Mouse (Mus musculus): ENCODE results near the gene Dlx3.

Dlx3 gene

GRCm38 (mm10) chr11:95088857-95089779 is 30.8 kb upstream of the Dlx3 start:
- DNase-seq (ENCODE audit: low spot score): peak; percentile 90

GRCm38 (mm10) chr11:95093077-95093476 is 26.8 kb upstream of the Dlx3 start:
- no peak for DNase-seq (ENCODE audit: low spot score)

- DNase-seq (ENCODE audit: low spot score): no peak
These were observed 24.3 kb upstream of the Dlx3 start for GRCm38 (mm10) chr11:95095596-95095995.

- DNase-seq (ENCODE audit: low spot score): no peak
These were observed 23.1 kb upstream of the Dlx3 start for GRCm38 (mm10) chr11:95096608-95097373.

GRCm38 (mm10) chr11:95097889-95098288 is 22.0 kb upstream of the Dlx3 start:
- DNase-seq (ENCODE audit: low spot score): no peak

GRCm38 (mm10) chr11:95098346-95099095 is 21.4 kb upstream of the Dlx3 start:
- DNase-seq (ENCODE audit: low spot score): no peak

GRCm38 (mm10) chr11:95100393-95100792 is 19.5 kb upstream of the Dlx3 start:
- no peak for DNase-seq (ENCODE audit: low spot score)

- no peak for DNase-seq (ENCODE audit: low spot score)
These were observed 18.7 kb upstream of the Dlx3 start for GRCm38 (mm10) chr11:95101071-95101788.

- DNase-seq (ENCODE audit: low spot score): no peak
These were observed 17.6 kb upstream of the Dlx3 start for GRCm38 (mm10) chr11:95102161-95102904.

GRCm38 (mm10) chr11:95104266-95104665 is 15.7 kb upstream of the Dlx3 start:
- peak; percentile 70 for DNase-seq (ENCODE audit: low spot score)

- DNase-seq (ENCODE audit: low spot score): no peak
These were observed 14.5 kb upstream of the Dlx3 start for GRCm38 (mm10) chr11:95105274-95105874.

- DNase-seq (ENCODE audit: low spot score): peak; percentile 78
These were observed 13.3 kb upstream of the Dlx3 start for GRCm38 (mm10) chr11:95106440-95107236.

- DNase-seq (ENCODE audit: low spot score): no peak
These were observed 10.9 kb upstream of the Dlx3 start for GRCm38 (mm10) chr11:95109000-95109399.

GRCm38 (mm10) chr11:95110081-95110480 is 9.8 kb upstream of the Dlx3 start:
- no peak for DNase-seq (ENCODE audit: low spot score)

- DNase-seq (ENCODE audit: low spot score): peak; percentile 74
These were observed 2.9 kb upstream of the Dlx3 start for GRCm38 (mm10) chr11:95117030-95117429.

- peak; percentile 66 for DNase-seq (ENCODE audit: low spot score)
These were observed 1.4 kb upstream of the Dlx3 start for GRCm38 (mm10) chr11:95118505-95118904.

GRCm38 (mm10) chr11:95120633-95121020 is 708 bp downstream of the Dlx3 start:
- DNase-seq (ENCODE audit: low spot score): no peak

- no peak for DNase-seq (ENCODE audit: low spot score)
These were observed 1.5 kb downstream of the Dlx3 start for GRCm38 (mm10) chr11:95121161-95122099.

- no peak for DNase-seq (ENCODE audit: low spot score)
These were observed 2.2 kb downstream of the Dlx3 start for GRCm38 (mm10) chr11:95122100-95122489.
